Mouse (Mus musculus) liver, embryonic 11.5 days (tissue): Measurements from ENCODE around the gene Ifngr2. TPM values are rescaled to one million over a fixed set of nuclear protein-coding genes. Genes with fewer than 3 reads are reported as not detected.

Experiments
- ATAC-seq: fragments of 200-750 bp; cut with Nextera tagmentation; replicated peaks from 2 replicates; pipeline ENCODE4 v1.8.0; 2017; ENCODE audit warnings: moderate number of reproducible peaks, mild to moderate bottlenecking, moderate TSS enrichment, moderate library complexity; ENCODE audit not compliant: low FRiP score
- DNase-seq: peaks from one replicate; pipeline ENCODE4 v3.0.0-alpha.2; 2017; ENCODE audit warnings: low spot score
- H3K27ac ChIP-seq: fragments of 300-500 bp; sonication (generic); 2 replicates; pipeline ENCODE4 v1.5.1; 2014; ENCODE audit warnings: mild to moderate bottlenecking, low read depth, low read length, control low read depth
- H3K27me3 ChIP-seq: fragments of 300-500 bp; sonication (generic); replicated peaks from 2 replicates; pipeline ENCODE4 v1.6.1; 2014; ENCODE audit warnings: low read length, mixed read lengths; ENCODE audit not compliant: control insufficient read depth, insufficient read depth
- H3K36me3 ChIP-seq: fragments of 300-500 bp; sonication (generic); 2 replicates; pipeline ENCODE4 v1.6.1; 2014; ENCODE audit warnings: mild to moderate bottlenecking, low read length, moderate library complexity, mixed read lengths; ENCODE audit not compliant: control insufficient read depth, insufficient read depth
- H3K4me1 ChIP-seq: fragments of 300-500 bp; sonication (generic); replicated peaks from 2 replicates; pipeline ENCODE4 v1.6.1; 2014; ENCODE audit warnings: low read length, mixed read lengths; ENCODE audit not compliant: control insufficient read depth, insufficient read depth
- H3K4me2 ChIP-seq: fragments of 300-500 bp; sonication (generic); 2 replicates; pipeline ENCODE4 v1.6.1; 2014; ENCODE audit warnings: mild to moderate bottlenecking, control low read depth, moderate library complexity
- H3K4me3 ChIP-seq: fragments of 300-500 bp; sonication (generic); 2 replicates; pipeline ENCODE4 v1.5.1; 2014; ENCODE audit warnings: low read depth, low read length, control low read depth
- H3K9ac ChIP-seq: fragments of 300-500 bp; sonication (generic); 2 replicates; pipeline ENCODE4 v1.6.1; 2014; ENCODE audit warnings: low read depth, low read length, control low read depth
- H3K9me3 ChIP-seq: fragments of 300-500 bp; sonication (generic); 2 replicates; pipeline ENCODE4 v1.6.1; 2016; ENCODE audit warnings: low read length, inconsistent platforms, mixed read lengths; ENCODE audit not compliant: control insufficient read depth
- WGBS: fragments of 180-500 bp; shearing (Covaris S2); extraction: QIAGEN DNeasy Blood & Tissue Kit; methylation state at CpG from one replicate; pipeline ENCODE4 v1.1.7; 2014; 5-methylcytosine and 5-hydroxymethylcytosine counted together
- polyA plus RNA-seq: library from polyadenylated mRNA; unstranded; fragments of >200 nt; fragmentation: Nextera tagmentation; extraction: Ambion mirVana; gene quantifications from 2 replicates; pipeline ENCODE4 v1.2.1, GENCODE M21; 2014

Gene Ifngr2
- 26.2 and 28.7 TPM in 2 replicates for polyA plus RNA-seq

DNA sequence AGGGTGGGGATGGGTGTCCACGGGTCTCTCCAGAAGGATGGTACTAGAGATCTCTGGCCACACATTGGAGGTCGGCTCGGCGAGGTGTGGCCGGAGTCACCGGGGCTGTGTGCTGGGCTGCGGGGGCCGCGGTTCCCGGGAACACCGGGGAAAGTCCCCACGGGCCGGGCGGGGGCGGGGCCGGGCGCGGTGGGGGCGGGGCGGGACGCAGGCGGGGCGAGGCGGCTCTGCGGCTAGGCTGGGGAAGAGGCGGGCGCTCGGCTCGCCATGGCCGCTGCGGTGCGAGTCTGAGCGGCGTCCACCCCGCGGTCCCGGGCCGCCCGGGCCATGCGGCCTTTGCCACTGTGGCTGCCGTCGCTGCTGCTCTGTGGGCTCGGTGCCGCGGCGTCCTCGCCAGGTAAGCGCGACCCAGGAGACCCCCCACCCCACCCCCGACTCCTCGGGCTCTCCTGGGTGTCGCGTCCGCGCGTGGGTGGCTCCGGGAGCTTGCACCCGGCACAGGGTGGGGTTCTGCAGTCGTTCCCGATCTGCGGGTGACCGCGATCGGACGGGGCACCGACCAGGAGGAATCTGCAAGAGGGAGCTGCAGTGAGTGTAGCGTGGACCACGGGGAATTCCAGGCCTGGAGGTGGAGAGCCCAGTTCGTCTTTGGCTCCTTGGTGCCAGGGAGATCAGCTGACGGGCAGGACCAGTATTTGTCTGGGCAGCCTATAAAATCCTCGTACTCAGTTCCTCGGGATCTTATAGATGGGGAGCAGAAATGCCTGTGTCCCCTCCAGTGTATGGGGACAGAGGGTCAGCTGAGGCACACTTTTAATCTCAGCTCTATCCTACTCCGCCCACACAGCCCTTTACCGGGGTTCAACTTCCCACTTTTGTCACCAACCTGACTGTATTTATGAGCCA, at the start of gene Ifngr2:
TSS of gene Ifngr2 (plus strand) at position 237 of the 906 bp plus-strand sequence.
- peak; percentile 79 for DNase-seq
- H3K4me2 ChIP-seq = peak within 1 kb of the TSS; percentile 99
- no peaks in the 10 kb centered on the region for H3K36me3 ChIP-seq
- peak within 1 kb of the TSS; percentile 92 for H3K4me3 ChIP-seq
- peaks cover 56% of the 10 kb centered on the region for H3K4me1 ChIP-seq
- peak; percentile 70 for ATAC-seq
- no peaks in the 10 kb centered on the region for H3K9me3 ChIP-seq
- peak within 1 kb of the TSS; percentile 84 for H3K27ac ChIP-seq
- WGBS = 1% methylated on average over 58 of the region's 74 CpGs
- no peaks in the 10 kb centered on the region for H3K27me3 ChIP-seq
- H3K9ac ChIP-seq = peak within 1 kb of the TSS; percentile 92

DNA sequence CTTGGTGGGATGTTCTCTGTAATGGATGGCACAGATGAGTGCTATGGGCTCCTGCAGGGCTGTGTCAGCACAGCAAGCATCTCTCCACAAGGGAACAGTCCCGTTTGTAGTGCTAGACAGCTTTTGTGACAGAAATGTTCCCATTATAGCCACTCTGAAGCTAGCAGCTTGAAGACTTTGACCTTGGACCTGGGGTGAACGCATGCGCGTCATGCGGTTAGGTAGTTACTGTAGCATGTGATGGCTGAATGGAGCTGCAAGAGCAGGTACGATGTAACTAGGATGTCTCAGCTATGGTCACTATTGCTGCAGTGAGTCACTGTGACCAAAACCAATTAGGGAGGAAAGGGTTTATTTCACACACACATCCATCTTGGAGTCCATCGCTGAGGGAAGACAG, 48.8 kb upstream of the Ifngr2 start:
- ATAC-seq = no peak
- no peaks in the 10 kb centered on the region; the same call in 1 of the 2 replicates for H3K4me1 ChIP-seq
- H3K4me3 ChIP-seq = no peak overlapping the region
- H3K27me3 ChIP-seq = no peaks in the 10 kb centered on the region
- peaks cover 33% of the 10 kb centered on the region for H3K36me3 ChIP-seq
- no peak overlapping the region for H3K9ac ChIP-seq
- no peak overlapping the region for H3K4me2 ChIP-seq
- WGBS = 91% methylated on average over 7 of the region's 7 CpGs
- no peaks in the 10 kb centered on the region for H3K9me3 ChIP-seq
- DNase-seq = no peak
- no peak overlapping the region for H3K27ac ChIP-seq

DNA sequence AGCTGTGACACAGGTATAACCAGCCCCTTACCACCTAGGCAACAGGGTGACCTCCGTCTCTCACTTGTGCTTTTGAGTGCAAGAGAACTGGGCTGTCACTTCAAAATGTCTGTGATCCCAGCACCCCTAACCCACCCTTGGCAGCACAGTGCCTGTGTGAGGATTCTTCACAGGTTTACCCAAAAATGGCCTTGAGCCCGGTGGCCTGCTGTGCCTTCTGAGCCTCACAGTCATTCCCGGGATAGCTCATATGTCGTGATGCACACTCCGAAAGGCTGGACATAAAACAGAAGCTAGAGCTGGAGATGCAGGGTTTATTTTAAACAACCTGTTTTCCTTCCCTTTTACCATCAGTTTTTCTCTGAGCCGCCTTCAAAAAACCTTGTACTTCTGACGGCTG, 42.2 kb upstream of the Ifngr2 start:
- 90% methylated on average over 7 of the region's 7 CpGs for WGBS
- H3K27me3 ChIP-seq = no peaks in the 10 kb centered on the region
- H3K9ac ChIP-seq = no peak overlapping the region
- H3K36me3 ChIP-seq = peaks cover 43% of the 10 kb centered on the region
- no peaks in the 10 kb centered on the region; the same call in 1 of the 2 replicates for H3K4me1 ChIP-seq
- H3K4me3 ChIP-seq = no peak overlapping the region
- no peak for DNase-seq
- H3K4me2 ChIP-seq = no peak overlapping the region
- no peaks in the 10 kb centered on the region for H3K9me3 ChIP-seq
- H3K27ac ChIP-seq = no peak overlapping the region
- ATAC-seq = no peak

DNA sequence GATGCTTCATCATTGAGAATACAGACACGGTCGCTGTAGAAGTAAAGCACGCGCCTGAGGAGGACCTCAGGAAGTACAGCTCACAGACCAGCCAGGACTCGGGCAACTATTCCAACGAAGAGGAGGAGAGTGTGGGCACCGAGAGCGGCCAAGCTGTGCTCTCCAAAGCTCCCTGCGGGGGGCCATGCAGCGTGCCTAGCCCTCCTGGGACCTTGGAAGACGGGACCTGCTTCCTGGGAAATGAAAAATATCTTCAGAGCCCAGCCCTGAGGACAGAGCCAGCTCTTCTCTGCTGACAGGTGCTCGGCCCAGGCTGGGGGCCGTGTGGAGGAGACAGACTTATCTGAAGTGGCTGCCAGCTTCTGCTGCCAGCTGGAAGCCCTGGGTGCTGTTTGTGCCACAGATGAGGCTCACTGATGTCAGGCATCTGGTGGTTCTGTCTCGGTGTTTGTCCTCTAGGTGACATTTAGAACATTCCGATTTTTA, 41.7 kb upstream of the Ifngr2 start:
- Histone ChIP-seq H3K4me2 (no peak overlapping the region), H3K4me3 (no peak overlapping the region), H3K36me3 (peaks cover 43% of the 10 kb centered on the region), H3K27ac (no peak overlapping the region), H3K27me3 (no peaks in the 10 kb centered on the region), H3K9ac (no peak overlapping the region), H3K9me3 (no peaks in the 10 kb centered on the region), H3K4me1 (no peaks in the 10 kb centered on the region; the same call in 1 of the 2 replicates)
- WGBS = 88% methylated on average over 15 of the region's 15 CpGs
- no peak for DNase-seq
- ATAC-seq = no peak

DNA sequence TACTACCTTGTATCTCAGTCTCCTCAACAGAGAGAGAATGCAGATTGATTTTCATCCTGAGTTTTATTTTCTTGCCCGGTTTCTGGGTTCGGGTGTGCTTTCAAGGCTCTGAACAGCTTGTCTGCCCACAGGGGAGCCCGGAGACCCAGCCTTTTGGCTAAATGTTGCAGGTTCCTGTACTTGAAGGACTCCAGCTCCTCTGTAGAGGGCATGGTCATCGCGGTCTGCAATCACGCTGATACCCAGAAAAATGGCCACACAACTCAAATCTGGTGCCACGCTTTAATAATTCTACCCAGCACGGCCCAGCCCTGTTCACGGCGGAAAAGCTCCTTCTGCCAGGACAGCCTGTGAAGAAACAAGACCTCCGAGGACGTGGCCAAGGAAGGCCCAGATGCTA, 40.5 kb upstream of the Ifngr2 start:
- ATAC-seq (no peak), DNase-seq (no peak)
- H3K4me2 ChIP-seq = no peak overlapping the region
- H3K27ac ChIP-seq = no peak overlapping the region
- H3K4me3 ChIP-seq = no peak overlapping the region
- no peaks in the 10 kb centered on the region for H3K27me3 ChIP-seq
- no peaks in the 10 kb centered on the region for H3K9me3 ChIP-seq
- H3K36me3 ChIP-seq = peaks cover 43% of the 10 kb centered on the region
- no peak overlapping the region for H3K9ac ChIP-seq
- 94% methylated on average over 12 of the region's 12 CpGs for WGBS
- H3K4me1 ChIP-seq = no peaks in the 10 kb centered on the region; the same call in 1 of the 2 replicates

- WGBS = 35% methylated on average over 7 of the region's 7 CpGs
- H3K4me1 ChIP-seq = peaks cover 6% of the 10 kb centered on the region
- DNase-seq (peak; percentile 69), ATAC-seq (0 out of 2 replicates have a peak, but pooled peaks have one; percentile 53)
- H3K36me3 ChIP-seq = 0 out of 2 replicates have a peak, but pooled peaks cover 3% of the 10 kb centered on the region
- no peak overlapping the region for H3K4me3 ChIP-seq
- no peaks in the 10 kb centered on the region for H3K27me3 ChIP-seq
- H3K9ac ChIP-seq = no peak overlapping the region
- H3K27ac ChIP-seq = no peak overlapping the region
- H3K9me3 ChIP-seq = no peaks in the 10 kb centered on the region
- no peak overlapping the region for H3K4me2 ChIP-seq
Measured at GRCm38 (mm10) chr16:91512161-91512787, 34.6 kb upstream of the Ifngr2 start.

- Histone ChIP-seq H3K9me3 (no peaks in the 10 kb centered on the region), H3K9ac (no peak overlapping the region), H3K27ac (no peak overlapping the region), H3K4me1 (peaks cover 10% of the 10 kb centered on the region), H3K27me3 (no peaks in the 10 kb centered on the region), H3K4me2 (no peak overlapping the region), H3K4me3 (no peak overlapping the region), H3K36me3 (no peaks in the 10 kb centered on the region)
- 85% methylated on average over 6 of the region's 6 CpGs for WGBS
- ATAC-seq (no peak), DNase-seq (no peak)
Measured at GRCm38 (mm10) chr16:91513099-91513498, 33.8 kb upstream of the Ifngr2 start.

GRCm38 (mm10) chr16:91517020-91517419, 29.9 kb upstream of the Ifngr2 start:
- Histone ChIP-seq H3K27me3 (no peaks in the 10 kb centered on the region), H3K9ac (no peak overlapping the region), H3K4me2 (no peak overlapping the region), H3K4me1 (peaks cover 10% of the 10 kb centered on the region), H3K27ac (no peak overlapping the region), H3K36me3 (no peaks in the 10 kb centered on the region), H3K9me3 (no peaks in the 10 kb centered on the region), H3K4me3 (no peak overlapping the region)
- 51% methylated on average over 7 of the region's 7 CpGs for WGBS
- DNase-seq (no peak), ATAC-seq (peak; percentile 88)
